Mouse (Mus musculus) lung, postnatal 36 days (tissue): ENCODE measurements at regions not wholly inside any gene's neighbourhood (a gene's known extent, or its start where the extent isn't known, plus 50 kb on each side); places are given as distances from the start of the nearest gene placed in this dataset.

Experiments used
- DNase-seq: peaks from one replicate; pipeline ENCODE4 v3.0.0; 2022; ENCODE audit warnings: mixed read lengths

DNA sequence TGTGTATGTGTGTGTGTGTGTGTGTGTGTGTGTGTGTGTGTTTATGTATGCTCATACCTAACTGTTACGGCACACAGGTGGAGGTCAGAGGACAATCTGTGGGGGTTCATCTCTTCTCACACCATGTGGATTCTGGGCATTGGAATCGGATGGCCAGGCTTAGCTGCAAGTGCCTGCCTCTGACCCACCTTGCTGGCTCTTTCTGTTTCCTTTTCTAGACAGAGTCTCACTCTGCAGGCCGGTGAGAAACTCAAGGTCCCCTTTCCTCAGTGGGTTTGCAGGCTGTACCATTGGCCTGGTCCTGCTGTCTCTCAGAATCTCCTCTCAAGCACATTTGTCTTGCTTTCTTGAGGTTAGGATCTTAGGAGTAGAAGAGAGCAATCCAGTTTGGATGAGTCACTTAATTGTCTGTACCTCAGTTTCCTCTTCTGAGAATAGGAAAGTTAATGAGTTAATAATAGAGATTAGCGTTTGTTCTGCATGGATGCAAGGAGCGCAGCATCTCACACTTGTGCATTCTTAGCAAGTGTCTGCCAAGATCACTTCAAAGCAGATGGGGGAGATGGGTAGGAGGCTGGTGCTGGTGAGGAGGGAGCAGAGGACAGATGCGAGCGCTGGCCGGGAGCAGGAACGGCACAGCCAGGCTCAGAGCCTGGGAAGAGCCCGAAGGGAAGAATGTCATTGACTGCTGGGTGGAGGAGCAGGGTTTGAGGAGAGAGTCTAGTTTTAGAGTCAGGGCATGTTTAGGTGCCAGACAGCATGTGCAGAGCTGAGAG, 155.2 kb downstream of the Chst1 start:
- no peak for DNase-seq

DNA sequence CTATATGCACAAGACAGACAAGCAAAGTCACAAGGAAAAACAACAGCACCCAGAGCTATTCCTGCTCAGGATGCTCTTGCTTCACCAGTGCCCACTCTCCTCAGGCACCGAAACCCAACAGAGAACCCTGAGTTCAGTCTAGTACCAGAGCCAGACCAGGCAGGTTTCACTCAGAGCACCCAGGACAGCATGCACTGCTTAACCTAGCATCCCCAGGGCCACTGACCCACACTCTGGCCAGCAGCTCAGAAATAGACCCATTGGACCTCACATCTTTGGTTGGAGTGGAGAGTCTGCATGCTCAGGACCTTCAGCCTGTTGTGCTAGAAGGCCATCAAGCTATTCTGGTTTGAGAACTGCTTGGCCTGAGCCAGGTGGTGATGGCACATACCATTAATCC, 157.0 kb downstream of the Chst1 start:
- no peak for DNase-seq

DNA sequence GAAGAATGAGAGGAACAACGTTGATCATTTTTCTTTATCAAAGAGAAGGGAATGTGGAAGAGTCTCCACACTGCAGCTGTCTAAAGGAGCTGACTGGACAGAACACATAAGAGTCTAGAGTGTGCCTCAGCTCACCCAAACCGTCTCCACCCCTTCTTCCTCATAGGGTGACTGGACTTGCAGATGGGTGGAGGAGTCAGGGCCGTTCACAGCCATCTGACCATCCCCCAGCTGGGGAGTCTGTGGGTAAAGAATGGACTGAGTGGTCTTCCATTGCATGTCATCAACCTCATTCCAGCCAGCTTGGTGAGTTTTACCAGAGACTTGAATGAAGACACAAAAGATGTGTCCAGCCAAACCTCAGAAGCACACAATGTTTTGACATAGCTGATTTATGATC, 156.1 kb upstream of the Syt13 start:
- no peak for DNase-seq

DNA sequence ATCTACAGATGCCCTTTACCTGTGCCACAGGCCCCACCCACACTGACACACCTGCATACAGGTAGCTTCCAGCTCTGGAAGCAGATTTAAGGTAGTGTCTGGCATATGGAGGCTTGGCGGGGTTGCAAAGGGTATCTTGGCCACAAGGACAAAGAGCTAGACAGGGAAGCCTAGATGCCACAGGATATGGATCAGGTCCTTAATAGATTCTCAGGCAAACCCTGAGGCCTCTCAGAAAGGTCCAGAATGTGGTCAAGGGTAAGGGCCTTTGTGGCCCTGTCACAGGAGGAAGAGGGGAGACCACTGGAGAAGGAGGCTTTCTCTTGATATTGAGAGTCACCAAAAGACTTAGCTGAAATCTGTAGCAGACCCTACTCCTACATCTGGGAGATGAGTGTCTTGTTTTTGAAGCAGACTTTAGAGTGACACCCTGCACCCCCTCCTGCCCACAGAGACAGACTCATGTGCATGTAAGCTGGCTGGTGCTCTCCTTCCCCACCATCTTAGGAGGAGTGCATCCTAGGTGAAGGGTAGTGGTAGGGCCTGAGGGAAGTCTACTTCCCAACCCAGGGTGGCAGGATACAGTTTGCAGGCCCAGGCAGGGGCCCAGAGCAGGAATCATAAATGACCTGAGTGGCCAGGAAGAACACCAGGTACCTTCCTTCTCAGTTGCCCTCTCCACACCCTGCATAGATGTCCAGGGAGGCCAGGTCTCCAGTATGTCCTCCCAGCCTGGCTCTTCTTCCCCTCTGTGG, 150.8 kb upstream of the Syt13 start:
- DNase-seq: no peak

DNA sequence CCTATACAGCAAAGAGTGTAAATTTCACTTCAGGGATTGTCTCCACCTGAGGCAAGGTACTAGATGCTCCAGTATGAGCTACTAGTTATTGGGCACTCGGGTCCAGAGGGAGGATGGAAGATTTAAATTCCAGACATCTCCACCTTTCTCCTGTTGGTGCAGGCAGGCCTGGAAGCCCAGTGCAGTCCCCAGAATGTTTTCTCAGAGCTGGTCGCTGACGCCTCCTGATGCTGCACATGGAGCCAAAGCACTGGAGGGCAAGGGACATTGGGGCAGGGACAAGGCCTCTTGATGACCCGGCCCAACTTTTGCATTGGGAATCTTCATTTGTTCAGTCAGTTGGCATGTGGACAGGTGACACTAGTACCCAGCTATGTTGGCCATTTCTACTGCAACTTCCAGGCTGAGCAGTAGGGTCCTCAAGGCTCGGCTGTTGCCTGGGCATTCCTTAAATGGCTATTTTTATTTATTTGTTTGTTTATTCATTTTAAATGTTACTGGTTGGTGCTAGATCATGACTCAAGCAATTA, 147.4 kb upstream of the Syt13 start:
- no peak for DNase-seq

DNA sequence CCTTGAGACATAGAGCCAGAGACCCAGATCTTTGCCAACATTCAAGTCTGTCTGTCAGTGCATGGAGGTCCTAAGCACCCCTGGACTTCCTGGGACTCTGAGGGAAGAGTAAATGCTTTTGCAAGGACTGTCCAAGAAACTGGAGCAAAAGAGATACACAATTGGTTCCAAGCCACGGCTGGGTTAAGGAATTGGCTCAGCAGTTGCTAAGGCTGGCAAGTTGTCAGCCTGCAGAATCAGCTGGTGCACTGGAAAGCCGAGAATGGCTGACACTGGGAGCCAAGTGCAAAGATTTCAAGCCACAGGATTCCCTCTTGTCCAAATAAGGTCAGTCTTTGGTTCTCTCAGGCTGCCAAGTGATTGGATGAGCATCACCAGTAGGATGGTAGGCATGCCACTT, 146.8 kb upstream of the Syt13 start:
- peak; percentile 15 for DNase-seq

DNA sequence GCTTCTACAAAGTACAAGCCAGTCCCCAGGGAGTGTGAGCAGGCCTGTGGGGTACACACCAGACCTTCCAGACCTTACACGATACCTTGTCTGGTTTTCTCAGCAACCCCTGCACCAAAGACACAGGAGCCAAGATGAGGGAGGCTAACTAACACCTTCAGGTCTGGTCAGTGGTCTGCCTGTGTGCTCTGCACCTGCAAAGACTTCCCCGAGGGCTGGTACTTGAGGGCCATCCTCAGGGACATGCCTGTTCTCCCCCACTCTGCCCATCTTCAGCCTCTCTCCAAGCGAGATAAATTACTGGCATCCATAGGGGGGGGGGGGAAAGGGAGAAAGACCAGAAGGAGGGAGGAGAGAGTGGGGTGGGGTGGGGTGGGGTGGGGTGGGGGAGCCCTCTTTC, 145.8 kb upstream of the Syt13 start:
- DNase-seq: no peak

DNA sequence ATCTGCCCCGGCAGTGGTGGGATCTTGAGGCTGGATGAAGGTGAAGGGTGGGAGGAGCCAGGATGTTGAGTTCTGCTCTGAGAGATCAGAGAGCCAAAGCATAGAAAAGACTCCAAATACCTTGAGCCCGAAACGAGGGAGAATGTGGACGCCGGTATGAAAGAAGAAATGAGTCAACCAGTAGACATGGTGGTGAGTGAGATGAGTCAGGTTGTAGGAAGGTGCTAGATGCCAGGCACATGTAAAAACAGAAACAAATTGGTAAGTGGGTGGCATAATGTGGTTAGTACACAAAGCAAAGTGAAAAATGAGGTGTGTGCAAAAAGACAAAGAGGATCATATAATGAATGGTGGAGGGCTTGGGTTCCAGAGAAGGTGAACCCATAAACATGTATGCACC, 144.8 kb upstream of the Syt13 start:
- DNase-seq: no peak

DNA sequence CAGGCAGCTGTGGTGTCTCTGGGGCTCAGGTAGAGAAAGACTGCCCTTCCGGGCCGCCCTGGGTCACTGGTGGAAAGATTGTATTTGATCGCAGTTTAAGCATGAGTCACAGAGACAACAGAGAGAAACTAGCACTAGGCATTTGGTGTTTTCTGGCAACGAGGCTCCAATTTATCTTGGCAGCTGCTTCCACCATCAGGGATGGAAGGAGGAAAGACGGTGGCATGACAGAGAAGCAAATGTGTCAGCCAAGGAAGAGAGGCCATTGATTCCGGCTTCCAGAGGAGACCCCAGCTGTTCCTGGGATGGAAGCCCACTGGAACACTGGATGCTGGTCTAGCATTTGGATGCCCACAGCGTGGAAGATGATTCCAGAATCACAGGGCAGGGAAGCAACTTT, 142.3 kb upstream of the Syt13 start:
- no peak for DNase-seq

DNA sequence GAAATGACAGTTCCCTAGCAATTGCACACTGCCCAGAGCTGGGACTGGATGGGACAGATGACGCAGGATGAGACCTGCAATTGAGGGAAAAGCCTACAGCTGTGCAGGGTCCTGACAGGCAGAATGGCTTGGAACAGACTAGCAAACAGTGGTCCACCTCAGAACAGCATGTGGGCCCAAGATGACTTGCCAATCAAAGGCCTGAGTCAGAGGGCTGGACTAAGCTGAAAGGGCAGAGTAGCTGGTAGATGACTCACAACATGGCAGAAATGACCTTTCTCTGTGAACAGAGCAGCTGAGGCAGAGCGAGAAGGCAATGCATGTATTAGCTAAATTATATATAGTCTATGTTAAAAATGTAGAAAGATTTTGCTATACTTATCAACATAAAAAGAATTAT, 138.4 kb upstream of the Syt13 start:
- no peak for DNase-seq

DNA sequence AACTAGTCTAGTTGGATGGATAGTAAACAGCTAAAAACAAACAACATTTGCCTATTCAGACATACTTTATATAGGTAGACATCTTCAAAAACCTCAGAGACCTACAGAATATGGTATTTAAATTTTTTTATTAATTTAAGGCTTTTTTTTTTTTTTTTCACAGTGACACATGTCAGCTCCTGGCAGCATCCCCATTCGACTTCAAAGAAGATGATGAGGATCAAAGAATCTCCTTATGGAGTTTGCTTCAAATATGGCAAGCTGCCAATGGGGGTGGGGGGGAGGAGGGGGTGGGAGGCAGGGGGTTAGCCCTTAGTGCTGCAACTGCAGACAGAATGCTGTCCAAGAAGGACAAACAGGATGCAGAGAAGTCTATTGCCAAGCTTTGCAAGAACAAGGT, 135.8 kb upstream of the Syt13 start:
- DNase-seq: no peak

DNA sequence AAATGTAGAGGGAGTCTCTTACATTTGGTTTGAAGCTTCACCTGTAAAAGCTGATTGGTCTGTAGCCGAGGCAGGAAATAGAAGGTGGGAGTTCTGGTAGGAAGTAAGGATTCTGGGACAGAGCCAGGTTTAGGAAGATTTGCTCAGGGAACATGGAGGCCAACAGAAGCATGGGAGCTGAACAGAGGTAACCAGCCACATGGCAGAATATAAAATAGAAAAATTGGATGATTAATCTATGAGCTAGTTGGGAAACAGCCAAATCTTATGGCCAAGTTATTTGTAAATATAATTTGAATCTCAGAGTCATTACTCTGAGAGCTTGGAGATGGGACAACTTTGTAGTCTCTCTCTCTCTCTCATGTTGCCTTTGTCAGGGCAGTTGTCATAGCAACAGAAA, 134.9 kb upstream of the Syt13 start:
- no peak for DNase-seq

DNA sequence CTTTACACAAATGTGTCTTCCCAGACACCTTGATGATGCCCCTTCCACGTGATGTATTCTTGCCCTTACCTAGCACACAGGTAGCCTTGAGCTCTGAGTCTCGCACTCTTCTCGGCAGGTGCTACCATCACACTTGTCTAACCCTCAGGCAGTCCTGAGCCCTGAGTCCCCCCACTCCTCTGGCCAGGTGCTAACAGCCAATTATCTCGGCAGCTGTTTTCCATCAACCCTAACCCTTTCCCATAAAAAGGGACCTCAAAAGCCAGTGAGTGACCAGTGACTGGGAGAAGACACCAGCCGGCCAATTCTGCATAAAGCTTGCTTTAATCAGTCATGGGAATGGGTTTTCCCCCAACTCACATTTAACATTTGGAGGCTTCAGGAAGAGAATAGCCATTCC, 133.4 kb upstream of the Syt13 start:
- DNase-seq: no peak

DNA sequence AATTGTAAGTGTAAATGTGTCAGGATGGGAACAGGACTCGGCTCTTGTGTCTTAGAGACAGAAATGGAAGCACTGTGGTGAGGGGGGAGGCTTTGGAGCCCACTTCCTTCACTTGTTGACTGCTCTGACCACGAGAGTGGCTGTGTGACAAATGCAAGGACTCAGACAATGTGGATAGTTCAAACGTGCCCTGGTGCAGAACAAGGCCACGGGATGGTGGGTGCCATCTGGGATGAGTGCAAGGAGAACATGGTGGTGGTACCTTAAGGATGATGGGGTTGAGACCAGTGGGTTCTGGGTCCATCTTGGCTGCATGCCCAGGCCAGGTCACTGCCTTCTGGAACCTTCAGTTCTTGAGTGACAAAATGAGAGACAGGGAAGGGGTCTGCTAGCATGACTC, 132.3 kb upstream of the Syt13 start:
- DNase-seq: no peak

DNA sequence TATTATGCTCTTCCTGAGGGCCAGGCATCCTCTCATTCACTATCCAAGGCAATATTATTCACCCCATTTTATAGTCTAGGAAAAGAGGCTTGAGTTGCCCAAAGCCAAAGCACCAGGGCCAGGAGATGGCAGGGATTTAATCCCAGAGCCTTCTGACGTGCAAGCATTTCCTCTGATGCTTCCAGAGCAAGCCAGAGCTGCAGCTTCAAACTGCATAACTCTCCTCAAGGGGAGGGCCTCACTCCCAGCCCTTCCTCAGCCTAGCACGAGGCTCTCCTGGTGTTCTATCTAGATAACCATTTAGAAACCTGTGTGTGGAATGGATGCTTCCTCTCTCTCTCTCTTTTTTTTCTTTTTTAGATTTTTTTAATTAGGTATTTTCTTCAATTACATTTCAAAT, 130.0 kb upstream of the Syt13 start:
- DNase-seq: no peak

DNA sequence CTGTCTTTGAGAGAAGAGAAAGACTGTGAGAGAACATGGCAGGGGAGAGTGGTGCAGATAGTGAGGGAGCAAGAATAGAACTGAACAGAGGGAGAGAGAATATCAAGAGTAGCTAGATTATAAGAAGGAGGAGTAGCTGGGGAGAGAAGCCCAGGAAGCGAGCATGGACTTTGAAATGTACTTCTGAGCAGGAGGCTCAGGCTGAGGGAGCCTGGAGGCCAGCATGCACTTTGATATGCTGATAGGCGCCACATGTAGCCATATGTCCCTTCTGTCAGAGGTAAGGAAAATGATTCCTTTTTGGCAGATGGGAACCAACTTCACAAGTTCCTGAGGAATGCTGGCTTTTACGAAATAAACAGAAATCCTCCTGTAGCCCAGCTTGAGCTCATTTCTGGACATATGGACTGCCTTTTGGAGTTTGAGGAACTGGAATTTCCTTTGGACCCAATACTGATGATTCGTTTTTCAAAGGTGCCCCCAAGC, 126.9 kb upstream of the Syt13 start:
- no peak for DNase-seq

DNA sequence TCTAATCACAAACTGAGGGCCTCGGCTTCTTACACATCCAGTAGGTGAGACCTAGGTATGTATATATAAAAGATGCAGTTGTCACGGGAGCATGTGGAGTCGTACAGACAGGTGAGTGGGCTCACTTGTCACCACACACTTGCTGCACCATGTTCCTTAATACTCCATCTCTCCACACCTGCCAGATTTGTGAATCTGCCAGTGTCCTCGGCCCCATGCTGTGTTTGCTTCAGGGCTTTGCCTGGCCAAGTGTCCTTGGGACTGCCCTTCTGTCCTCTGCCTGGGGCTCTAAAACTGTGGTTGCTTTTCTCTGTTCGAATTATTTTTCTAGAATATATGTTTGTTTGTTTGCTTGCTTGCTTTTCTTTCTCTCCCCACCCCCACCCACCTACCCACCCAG, 126.0 kb upstream of the Syt13 start:
- no peak for DNase-seq

DNA sequence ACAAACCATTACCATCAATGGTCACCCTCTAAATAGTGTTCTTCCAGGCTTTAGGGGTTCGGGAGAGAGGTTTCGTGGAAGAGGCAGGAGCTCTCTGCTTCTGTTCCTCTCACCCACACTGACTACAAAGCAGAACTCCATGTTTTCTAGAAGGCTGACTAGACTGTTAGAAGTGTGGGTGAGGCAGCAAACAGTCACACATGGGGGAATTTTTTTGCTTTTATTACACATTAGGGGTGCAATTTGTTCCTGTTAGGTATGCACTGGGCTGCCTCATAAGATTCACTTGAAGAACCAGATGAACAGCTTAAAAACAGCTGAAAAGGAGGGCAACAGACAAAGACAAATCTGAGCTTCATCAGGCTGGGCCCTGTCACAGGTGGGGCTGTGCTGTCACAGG, 124.5 kb upstream of the Syt13 start:
- no peak for DNase-seq

DNA sequence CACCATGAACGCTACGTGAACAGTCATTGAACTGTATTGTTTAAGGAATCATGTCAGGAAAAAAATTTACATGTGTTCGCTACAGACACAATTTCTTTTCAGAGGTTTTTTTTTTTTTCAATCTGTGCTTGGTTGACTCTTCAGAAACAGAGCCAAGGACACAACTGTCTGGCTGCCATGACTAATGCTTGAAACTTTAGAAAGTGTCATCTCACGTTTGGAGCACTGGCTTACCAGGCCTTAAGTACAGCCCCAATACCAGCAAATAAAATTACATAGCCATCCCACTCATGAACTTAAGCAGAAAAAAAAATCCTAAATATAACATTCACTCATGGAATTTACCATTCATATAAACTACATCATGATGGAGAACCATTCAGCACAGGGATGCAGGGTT, 115.1 kb upstream of the Syt13 start:
- no peak for DNase-seq

DNA sequence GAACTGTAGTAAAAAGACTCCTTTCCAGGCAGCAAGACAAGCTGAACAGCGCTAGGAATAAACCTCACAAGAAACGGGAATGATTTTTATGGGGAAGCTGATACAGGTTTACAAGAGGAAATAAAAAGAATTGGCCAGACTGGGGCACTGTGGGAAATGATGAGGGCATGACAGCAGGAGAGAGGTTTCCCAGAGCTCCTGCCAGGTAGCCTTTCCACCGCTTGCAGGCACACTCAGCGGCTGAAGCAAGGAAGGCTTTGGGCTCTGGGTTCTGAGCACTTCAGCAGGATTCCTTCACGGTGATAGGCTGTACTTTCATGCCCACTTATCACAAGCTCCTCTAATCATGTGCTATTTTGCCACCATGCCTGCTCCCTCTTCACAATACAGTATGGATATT, 114.2 kb upstream of the Syt13 start:
- no peak for DNase-seq

DNA sequence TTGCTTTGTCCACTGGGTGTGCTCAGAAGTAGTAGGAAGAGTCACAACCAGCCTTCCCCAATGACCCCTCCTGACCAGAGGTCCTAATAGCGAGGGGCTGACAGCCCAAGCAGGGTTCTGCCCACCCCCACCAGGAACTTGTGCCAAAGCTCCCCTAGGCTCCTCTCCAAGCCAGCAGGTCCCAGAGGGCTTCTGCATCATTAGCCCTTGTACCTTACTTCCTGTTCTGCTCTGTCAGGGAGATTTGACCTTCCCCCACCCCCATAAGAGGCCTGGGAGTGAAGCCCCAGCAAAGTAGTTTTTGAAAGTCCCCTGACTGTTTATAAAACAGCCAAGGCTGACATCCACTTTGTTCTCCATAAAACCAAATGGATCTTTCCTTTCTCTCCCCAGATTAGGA, 110.0 kb upstream of the Syt13 start:
- DNase-seq: no peak

DNA sequence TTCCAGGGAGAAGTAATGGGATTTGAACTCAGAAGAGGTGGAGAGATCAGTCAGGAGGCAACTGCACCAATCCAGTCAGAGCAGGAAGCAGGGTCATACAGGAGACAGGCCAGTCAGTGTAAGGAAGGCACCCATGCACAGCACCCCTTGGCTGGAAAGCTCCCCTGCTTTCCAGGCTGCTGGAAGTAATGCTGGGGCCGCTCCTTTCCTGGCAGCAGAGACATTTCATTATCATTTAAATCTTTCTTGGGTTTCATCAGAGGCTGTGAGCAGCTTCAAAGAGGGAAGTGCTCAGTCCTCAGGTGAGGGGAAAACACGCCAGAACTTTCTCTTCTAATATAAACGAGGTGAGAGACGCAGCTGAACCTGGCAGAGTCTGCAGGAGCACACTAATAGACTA, 109.1 kb upstream of the Syt13 start:
- DNase-seq: no peak

DNA sequence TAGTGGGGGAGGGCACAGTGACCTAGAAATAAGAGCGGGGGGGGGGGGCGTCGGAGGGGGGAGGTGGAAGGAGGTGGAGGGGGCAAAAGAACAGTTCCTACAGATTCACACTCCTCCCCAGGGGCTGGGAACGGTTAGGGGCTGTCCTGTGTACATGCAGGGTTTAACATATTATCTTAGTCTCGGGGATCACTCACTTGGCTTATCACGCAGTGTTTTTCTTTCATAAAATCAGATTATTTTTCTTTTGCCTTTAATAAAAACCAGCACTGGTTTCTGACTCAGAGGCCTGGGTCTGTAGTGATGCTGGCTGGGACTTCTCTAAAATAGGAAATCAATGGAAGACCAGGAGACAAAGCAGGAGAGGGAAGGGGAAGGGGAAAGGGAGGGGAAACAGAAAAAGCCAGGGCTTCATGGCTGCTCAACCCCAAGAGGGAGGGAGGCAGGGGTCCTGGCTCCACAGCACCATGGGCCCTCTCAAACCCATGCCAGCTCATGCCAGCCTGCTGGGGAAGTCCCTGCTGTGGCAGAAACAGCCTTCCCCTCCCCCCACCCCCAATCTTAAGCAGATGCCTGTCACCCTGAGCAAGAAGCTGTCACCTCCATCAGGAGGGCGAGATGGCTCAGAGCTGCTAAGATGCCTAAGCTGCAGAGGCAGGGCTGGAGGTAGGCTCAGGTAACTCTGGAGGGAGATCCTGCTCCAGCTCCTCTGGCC, 108.3 kb upstream of the Syt13 start:
- DNase-seq: no peak

DNA sequence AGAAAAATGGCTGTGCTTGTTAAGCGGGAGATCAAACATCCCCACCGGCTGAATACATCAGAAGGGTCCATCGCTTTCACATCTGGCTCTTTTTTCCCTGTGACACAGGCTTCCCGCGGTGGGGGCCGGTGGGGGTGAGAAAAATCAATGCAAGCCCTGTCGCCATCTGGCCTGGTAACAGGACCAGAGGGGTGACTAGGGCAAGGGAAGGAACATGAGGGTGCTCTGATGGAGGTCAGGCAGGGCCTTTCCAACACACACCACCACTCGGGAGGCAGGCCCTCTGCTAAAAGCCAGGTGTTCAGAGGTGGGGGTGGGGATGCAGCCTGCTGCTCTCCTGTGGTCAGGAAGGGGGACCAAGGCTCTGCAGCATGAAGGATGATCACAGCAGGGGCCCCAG, 107.5 kb upstream of the Syt13 start:
- DNase-seq: no peak
